Comparison of ENCODE assay signal across 18 mouse cellular contexts in genomic region chr7:129155577-129155976, GRCm38 (mm10).
DNase-seq lines count a peak whose midpoint lies in the region; ATAC-seq and TF ChIP-seq lines count a peak whose summit lies in the region.
"Had no signal": no experiment of that assay in that cellular context is flagged by ENCODE, and none has a peak within 500 bp of the region (broad histone marks: within the 10 kb centered on the region; RNA-seq: fewer than 3 reads in every experiment).

No protein-coding gene starts in this region.

- H3K36me3 ChIP-seq in heart, embryonic 11.5 days (ENCODE audit: control insufficient read depth, insufficient read depth, low read length), result no peaks in the 10 kb centered on the region
- no peaks in the 10 kb centered on the region for H3K36me3 ChIP-seq in stomach, postnatal 0 days (ENCODE audit: control insufficient read depth, insufficient read depth, low read length)
- H3K36me3 ChIP-seq: embryonic facial prominence, embryonic 10.5 days; embryonic facial prominence, embryonic 12.5 days; forebrain, embryonic 15.5 days had no signal

- no peak overlapping the region for H3K4me2 ChIP-seq in heart, embryonic 11.5 days
- H3K4me2 ChIP-seq in stomach, postnatal 0 days (replicated peaks; ENCODE audit: low read depth), result no peak overlapping the region
- H3K4me2 ChIP-seq: embryonic facial prominence, embryonic 12.5 days; forebrain, embryonic 13.5 days; forebrain, embryonic 15.5 days had no signal

- 63% methylated on average over 2 of the region's 2 CpGs for WGBS in heart, embryonic 11.5 days (ENCODE audit: insufficient replicate concordance)
- 49% methylated on average over 2 of the region's 2 CpGs for WGBS in stomach, postnatal 0 days

- TF ChIP-seq EP300 in stomach, postnatal 0 days (optimal IDR thresholded peaks at IDR 0.05), result no peak

- no peaks in the 10 kb centered on the region for H3K4me1 ChIP-seq in heart, embryonic 11.5 days (ENCODE audit: control insufficient read depth, insufficient read depth, low read length)
- no peaks in the 10 kb centered on the region for H3K4me1 ChIP-seq in stomach, postnatal 0 days (replicated peaks; ENCODE audit: control insufficient read depth, insufficient read depth)
- H3K4me1 ChIP-seq: embryonic facial prominence, embryonic 12.5 days; forebrain, embryonic 13.5 days; forebrain, embryonic 15.5 days had no signal

- DNase-seq in heart, adult 11 months, result peak; percentile 48
- peak; percentile 52 for DNase-seq in brain, adult 2 months (ENCODE audit: low read depth, low spot score)
- DNase-seq in stomach, postnatal 0 days (ENCODE audit: low spot score), result peak; percentile 25
- DNase-seq in spleen, adult 18-20 months, result no peak
- DNase-seq: adrenal gland, adult 2 months; adrenal gland, postnatal 10 days; adrenal gland, postnatal 25 days; cerebellum, adult 11-12 months; cerebellum, adult 2 months; cerebellum, adult 9-10 months; cerebellum, postnatal 10 days; cerebellum, postnatal 25 days; forebrain, postnatal 0 days had no signal

- H3K9ac ChIP-seq in heart, embryonic 11.5 days (ENCODE audit: low read depth, low read length), result no peak overlapping the region
- H3K9ac ChIP-seq in stomach, postnatal 0 days (ENCODE audit: low read length), result no peak overlapping the region
- H3K9ac ChIP-seq: embryonic facial prominence, embryonic 12.5 days; forebrain, embryonic 13.5 days; forebrain, embryonic 15.5 days; forebrain, postnatal 0 days had no signal

- H3K27me3 ChIP-seq in heart, embryonic 11.5 days (ENCODE audit: control insufficient read depth, insufficient read depth, low read length), result no peaks in the 10 kb centered on the region
- no peaks in the 10 kb centered on the region for H3K27me3 ChIP-seq in stomach, postnatal 0 days (ENCODE audit: control insufficient read depth, insufficient read depth, low read length)
- H3K27me3 ChIP-seq: embryonic facial prominence, embryonic 12.5 days; forebrain, embryonic 13.5 days; forebrain, embryonic 15.5 days had no signal

- no peak overlapping the region for H3K27ac ChIP-seq in heart, embryonic 11.5 days (ENCODE audit: low read depth, low read length)
- H3K27ac ChIP-seq in stomach, postnatal 0 days (replicated peaks), result 0 out of 2 replicates have a peak overlapping the region, but pooled peaks have one; percentile 30
- H3K27ac ChIP-seq: embryonic facial prominence, embryonic 10.5 days; embryonic facial prominence, embryonic 12.5 days; forebrain, embryonic 13.5 days; forebrain, embryonic 15.5 days had no signal

- H3K9me3 ChIP-seq in heart, embryonic 11.5 days (replicated peaks; ENCODE audit: control insufficient read depth, low read length), result no peaks in the 10 kb centered on the region
- H3K9me3 ChIP-seq in stomach, postnatal 0 days (ENCODE audit: control insufficient read depth, low read length), result no peaks in the 10 kb centered on the region
- H3K9me3 ChIP-seq: embryonic facial prominence, embryonic 10.5 days; embryonic facial prominence, embryonic 12.5 days; forebrain, embryonic 13.5 days; forebrain, embryonic 15.5 days had no signal

- no peak for TF ChIP-seq CTCF in stomach, postnatal 0 days (IDR thresholded peaks at IDR 0.05; ENCODE audit: low read depth)

- no peak overlapping the region for H3K4me3 ChIP-seq in heart, embryonic 11.5 days (ENCODE audit: low read depth, low read length)
- no peak overlapping the region for H3K4me3 ChIP-seq in stomach, postnatal 0 days (ENCODE audit: low read depth, low read length)
- H3K4me3 ChIP-seq: embryonic facial prominence, embryonic 10.5 days; embryonic facial prominence, embryonic 12.5 days; forebrain, embryonic 13.5 days; forebrain, embryonic 15.5 days had no signal

- no peak for ATAC-seq in heart, embryonic 11.5 days (replicated peaks; ENCODE audit: insufficient number of reproducible peaks, low FRiP score, low TSS enrichment)
- ATAC-seq in stomach, postnatal 0 days (ENCODE audit: low FRiP score, low TSS enrichment), result peak; percentile 95
- ATAC-seq: forebrain, embryonic 13.5 days; forebrain, embryonic 15.5 days; forebrain, postnatal 0 days had no signal

Comparison
In these comparisons a context has a peak if more than half of its experiments do, and no peak if none do; other contexts are left out.
1. DNase-seq: peak in heart, adult 11 months (single experiment), brain, adult 2 months (single experiment) and stomach, postnatal 0 days (single experiment); none in spleen, adult 18-20 months (0 of 2).